Mouse (Mus musculus) liver, adult 2 months (tissue): ENCODE measurements around the gene Ggt6. TPM values are rescaled to one million over a fixed set of nuclear protein-coding genes. Genes with fewer than 3 reads are reported as not detected.

Experiments
- DNase-seq: peaks from one replicate; pipeline ENCODE4 v3.0.0-alpha.2; 2011; ENCODE audit warnings: low read depth, low spot score; ENCODE audit errors: extremely low read depth
- H3K27ac ChIP-seq: fragments of 200-500 bp; replicated peaks from 2 replicates; pipeline ENCODE4 v1.5.1; 2012; ENCODE audit warnings: low read depth, mild to moderate bottlenecking, control low read depth, inconsistent platforms, low read length; ENCODE audit not compliant: insufficient read depth
- H3K27me3 ChIP-seq: fragments of 200-500 bp; 2 replicates; pipeline ENCODE4 v1.6.1; 2012; ENCODE audit warnings: mild to moderate bottlenecking, moderate library complexity, low read length, inconsistent platforms; ENCODE audit not compliant: control insufficient read depth, insufficient read depth
- H3K36me3 ChIP-seq: fragments of 200-500 bp; 2 replicates; pipeline ENCODE4 v1.6.1; 2012; ENCODE audit warnings: low read length, inconsistent platforms; ENCODE audit not compliant: control insufficient read depth, insufficient read depth
- H3K4me1 ChIP-seq: fragments of 200-500 bp; 2 replicates; pipeline ENCODE4 v1.6.1; 2011; ENCODE audit warnings: low read length; ENCODE audit not compliant: control insufficient read depth, insufficient read depth
- H3K4me3 ChIP-seq: fragments of 200-500 bp; 2 replicates; pipeline ENCODE4 v1.5.1; 2011; ENCODE audit warnings: low read depth, mild to moderate bottlenecking, control low read depth, low read length, moderate library complexity; ENCODE audit not compliant: insufficient read depth
- H3K79me2 ChIP-seq: fragments of 200-500 bp; 2 replicates; pipeline ENCODE4 v1.6.1; 2012; ENCODE audit warnings: inconsistent platforms, mild to moderate bottlenecking, low read length, moderate library complexity; ENCODE audit not compliant: control insufficient read depth, insufficient read depth
- H3K9ac ChIP-seq: fragments of 200-500 bp; 2 replicates; pipeline ENCODE4 v1.6.1; 2012; ENCODE audit warnings: low read depth, mild to moderate bottlenecking, control low read depth, inconsistent platforms, low read length
- CTCF ChIP-seq: fragments of 200-500 bp; IDR thresholded peaks from 2 replicates; pipeline ENCODE4 v1.5.1; 2011; ENCODE audit warnings: low read depth, low read length, control low read depth
- POLR2A ChIP-seq: fragments of 200-500 bp; IDR thresholded peaks from 2 replicates; pipeline ENCODE4 v1.6.1; 2011; ENCODE audit warnings: low read length, control low read depth; ENCODE audit not compliant: insufficient read depth; ENCODE audit errors: extremely low read depth
- WGBS: fragments of 180-500 bp; shearing (Covaris S2); methylation state at CpG from one replicate; pipeline ENCODE4 v1.1.7; 2018; 5-methylcytosine and 5-hydroxymethylcytosine counted together
- polyA plus RNA-seq: library from polyadenylated mRNA; depleted of rRNA; stranded (reverse); fragments of >200 nt; gene quantifications from 2 replicates; pipeline ENCODE4 v1.2.3, GENCODE M21; 2012
- total RNA-seq: library from RNA; depleted of rRNA; stranded (reverse); fragments of >200 nt; gene quantifications from 2 replicates; pipeline ENCODE4 v1.2.3, GENCODE M21; 2014

Gene Ggt6
- total and polyA plus RNA-seq, 2 experiments = 13.6 to 33.7 TPM

DNA sequence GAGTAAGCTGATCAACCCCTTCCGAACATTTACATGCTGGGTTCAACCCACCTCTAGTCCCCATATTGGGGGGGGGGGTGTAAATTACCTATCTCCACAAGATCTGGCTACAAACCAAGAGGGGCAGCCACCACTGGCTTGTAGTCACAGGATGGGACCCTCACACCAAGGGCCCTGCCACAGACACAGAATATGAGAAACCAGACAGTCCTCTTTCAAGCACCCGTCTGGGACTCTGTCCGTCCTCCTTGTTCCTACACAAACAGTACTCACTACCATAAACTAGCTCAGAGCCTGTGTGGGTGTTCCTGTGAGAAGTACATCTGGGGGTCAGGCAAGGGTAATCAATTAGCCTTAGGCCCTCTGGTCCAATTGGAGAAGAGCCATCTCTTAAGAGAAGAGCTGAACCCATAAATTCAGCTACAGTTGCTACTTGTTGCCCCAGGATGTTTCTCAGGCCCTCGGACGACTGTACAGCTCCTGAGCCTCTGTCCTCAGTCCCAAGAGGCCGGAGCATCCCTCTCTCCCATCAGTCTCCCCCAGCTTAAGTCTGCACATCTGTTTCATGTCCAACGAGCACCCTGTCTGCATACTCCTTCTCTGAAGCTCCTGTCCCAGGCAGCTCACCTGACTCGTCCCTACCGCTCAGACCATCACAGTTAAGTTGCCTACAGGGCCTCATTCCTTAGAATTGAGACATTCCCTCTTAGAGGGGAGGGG is 26.7 kb upstream of the Ggt6 start:
- Histone ChIP-seq H3K9ac (no peak overlapping the region), H3K4me3 (no peak overlapping the region), H3K36me3 (no peaks in the 10 kb centered on the region), H3K4me1 (peaks cover 4% of the 10 kb centered on the region; the same call in 1 of the 2 replicates), H3K27ac (no peak overlapping the region), H3K27me3 (no peaks in the 10 kb centered on the region), H3K79me2 (no peaks in the 10 kb centered on the region)
- WGBS = 90% methylated on average over 9 of the region's 9 CpGs
- DNase-seq = no peak
- TF ChIP-seq CTCF (no peak), POLR2A (no peak)

DNA sequence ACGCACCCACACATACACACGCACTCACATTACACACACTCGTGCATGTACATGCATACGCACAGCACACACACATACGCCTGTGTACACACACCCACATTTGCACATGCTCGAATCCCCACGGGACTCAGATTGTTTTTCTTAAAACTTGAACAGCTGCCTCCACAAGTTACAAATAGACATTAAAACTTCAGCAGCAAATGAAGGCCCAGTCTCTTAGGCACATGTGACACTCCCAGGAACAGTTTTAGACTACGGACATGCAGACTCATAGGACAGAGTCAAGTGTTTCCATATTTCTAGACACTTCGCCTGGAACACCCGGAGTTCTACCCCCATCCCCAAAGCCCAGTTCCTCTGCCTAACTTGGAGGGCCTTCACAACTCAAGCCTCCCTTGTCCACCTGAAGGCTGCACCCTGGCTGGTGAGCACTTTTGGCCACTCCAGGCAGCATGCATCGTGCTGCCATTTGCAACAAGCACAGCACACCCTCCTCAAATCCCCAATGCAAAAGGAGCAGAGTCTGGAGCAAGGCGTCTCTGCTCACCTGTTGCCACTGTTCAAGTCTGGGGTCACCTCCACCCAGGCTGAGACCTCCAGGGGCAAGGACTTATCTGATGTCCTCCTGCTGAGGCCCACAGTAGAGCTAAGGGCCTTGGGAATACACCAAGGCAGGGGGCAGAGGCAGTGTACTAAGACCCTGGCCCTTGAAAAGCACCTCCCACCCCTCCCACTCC is 25.5 kb upstream of the Ggt6 start:
- no peaks in the 10 kb centered on the region for H3K79me2 ChIP-seq
- DNase-seq = no peak
- H3K9ac ChIP-seq = no peak overlapping the region
- 92% methylated on average over 12 of the region's 12 CpGs for WGBS
- H3K27ac ChIP-seq = no peak overlapping the region
- no peaks in the 10 kb centered on the region for H3K27me3 ChIP-seq
- H3K4me1 ChIP-seq = peaks cover 4% of the 10 kb centered on the region; the same call in 1 of the 2 replicates
- no peak overlapping the region for H3K4me3 ChIP-seq
- no peaks in the 10 kb centered on the region for H3K36me3 ChIP-seq
- no peak for TF ChIP-seq CTCF
- TF ChIP-seq POLR2A = no peak

GRCm38 (mm10) chr11:72410521-72411092 is 24.7 kb upstream of the Ggt6 start:
- H3K79me2 ChIP-seq = no peaks in the 10 kb centered on the region
- H3K4me3 ChIP-seq = peak overlapping the region; percentile 64
- peak; percentile 57 for DNase-seq
- TF ChIP-seq POLR2A = no peak
- no peak for TF ChIP-seq CTCF
- 5% methylated on average over 25 of the region's 25 CpGs for WGBS
- H3K27ac ChIP-seq = no peak overlapping the region
- peak overlapping the region; percentile 1 for H3K9ac ChIP-seq
- H3K4me1 ChIP-seq = peaks cover 4% of the 10 kb centered on the region; the same call in 1 of the 2 replicates
- H3K36me3 ChIP-seq = no peaks in the 10 kb centered on the region
- H3K27me3 ChIP-seq = no peaks in the 10 kb centered on the region

GRCm38 (mm10) chr11:72411093-72411921 is 24.0 kb upstream of the Ggt6 start, which contains the start of gene Smtnl2:
Smtnl2 (minus strand) TSS chr11:72411713.
- H3K27ac ChIP-seq = no peak within 1 kb of the TSS
- H3K27me3 ChIP-seq = no peaks in the 10 kb centered on the region
- no peaks in the 10 kb centered on the region for H3K36me3 ChIP-seq
- under 1% methylated on average over 86 of the region's 86 CpGs for WGBS
- peak within 1 kb of the TSS; percentile 64 for H3K4me3 ChIP-seq
- H3K4me1 ChIP-seq = peaks cover 4% of the 10 kb centered on the region; the same call in 1 of the 2 replicates
- DNase-seq = peak; percentile 66
- H3K79me2 ChIP-seq = no peaks in the 10 kb centered on the region
- H3K9ac ChIP-seq = peak within 1 kb of the TSS; percentile 72
- TF ChIP-seq CTCF (peak; percentile 57), POLR2A (0 out of 2 replicates have a peak, but pooled peaks have one; percentile 25)

DNA sequence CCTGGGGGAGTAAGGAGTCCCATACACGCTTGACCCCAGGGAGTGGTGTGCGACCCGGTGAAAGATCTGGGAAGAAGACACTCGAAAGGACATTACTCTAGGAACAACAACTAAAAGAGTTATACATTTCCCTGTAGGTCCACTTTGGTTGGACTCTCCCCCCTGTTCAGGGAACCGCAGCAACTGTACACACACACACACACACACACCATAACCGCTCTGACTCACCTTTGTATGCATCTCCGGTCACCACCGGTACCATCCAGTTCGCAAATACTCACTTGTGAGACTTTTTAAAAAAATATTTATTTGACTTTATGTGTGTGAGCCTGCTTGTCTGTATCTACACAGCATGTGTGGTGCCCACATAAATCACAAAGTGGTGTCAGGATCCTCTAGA is 23.4 kb upstream of the Ggt6 start:
- DNase-seq = no peak
- TF ChIP-seq POLR2A (no peak), CTCF (no peak)
- Histone ChIP-seq H3K4me1 (peaks cover 4% of the 10 kb centered on the region; the same call in 1 of the 2 replicates), H3K4me3 (no peak overlapping the region), H3K9ac (no peak overlapping the region), H3K36me3 (no peaks in the 10 kb centered on the region), H3K27ac (no peak overlapping the region), H3K79me2 (no peaks in the 10 kb centered on the region), H3K27me3 (no peaks in the 10 kb centered on the region)
- 38% methylated on average over 9 of the region's 9 CpGs for WGBS
